In the genomic region with DNA sequence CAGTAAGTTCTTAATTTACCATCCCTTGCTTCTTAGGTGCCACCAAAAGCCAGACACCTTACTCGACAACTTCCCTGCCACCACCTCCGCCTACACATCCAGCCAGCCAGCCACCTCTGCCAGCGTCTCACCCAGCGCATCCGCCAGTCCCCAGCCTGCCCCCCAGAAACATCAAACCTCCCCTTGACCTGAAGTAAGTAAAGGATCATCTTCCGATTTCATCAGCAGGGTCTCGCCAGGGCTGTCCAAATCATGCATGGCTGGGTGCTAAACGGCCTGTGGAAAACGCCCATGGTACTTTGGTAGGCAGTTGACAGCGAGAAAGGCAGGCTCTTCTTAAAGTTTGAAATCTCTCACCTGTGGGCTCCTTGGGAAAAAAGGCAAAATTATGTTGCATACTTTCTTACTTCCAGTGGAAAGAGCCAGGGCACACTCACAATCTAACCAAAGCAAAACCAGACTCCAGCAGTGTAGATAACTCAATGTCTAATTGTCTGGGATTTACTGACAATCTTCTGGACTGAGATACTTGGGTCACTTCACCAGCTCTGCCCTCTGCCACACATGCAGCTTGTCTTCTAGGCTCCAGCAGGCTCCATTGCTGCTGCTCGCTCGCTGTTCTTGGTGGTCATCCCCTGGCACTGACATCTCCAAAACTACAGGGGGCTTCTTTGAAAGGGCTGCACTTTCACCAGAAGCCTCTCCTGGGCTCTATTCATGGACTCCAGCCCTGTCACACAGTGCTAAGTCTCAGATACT, we compare ENCODE assay signal across 26 mouse cellular contexts.
DNase-seq lines count a peak whose midpoint lies in the region; ATAC-seq and TF ChIP-seq lines count a peak whose summit lies in the region.
"Had no signal": no experiment of that assay in that cellular context is flagged by ENCODE, and none has a peak within 500 bp of the region (broad histone marks: within the 10 kb centered on the region; RNA-seq: fewer than 3 reads in every experiment).

No protein-coding gene starts in this region.

- H3K4me3 ChIP-seq in kidney, embryonic 15.5 days (replicated peaks): no peak overlapping the region
- H3K4me3 ChIP-seq in kidney, adult 2 months (ENCODE audit: insufficient read depth, low read depth, low read length): no peak overlapping the region
- H3K4me3 ChIP-seq: embryonic facial prominence, embryonic 10.5 days; embryonic facial prominence, embryonic 13.5 days; erythroblast, embryonic 14.5 days; forebrain, embryonic 12.5 days; forebrain, embryonic 15.5 days; heart, adult 2 months; heart, embryonic 10.5 days; heart, embryonic 13.5 days; hindbrain, embryonic 12.5 days; hindbrain, embryonic 15.5 days had no signal

- H3K27me3 ChIP-seq in kidney, embryonic 15.5 days: no peaks in the 10 kb centered on the region
- no peaks in the 10 kb centered on the region for H3K27me3 ChIP-seq in kidney, adult 2 months (replicated peaks; ENCODE audit: control insufficient read depth, insufficient read depth, low read length)
- H3K27me3 ChIP-seq: embryonic facial prominence, embryonic 13.5 days; forebrain, embryonic 12.5 days; forebrain, embryonic 15.5 days; heart, embryonic 13.5 days; hindbrain, embryonic 12.5 days; hindbrain, embryonic 15.5 days had no signal

- DNase-seq in CD4-positive, CD25-positive, alpha-beta regulatory T cell, adult 2 months (ENCODE audit: low read depth, low spot score): peak; percentile 41
- no peak for DNase-seq in kidney, adult 8-10 months
- peak; percentile 10 to 30 for DNase-seq in kidney, postnatal 4 days
- DNase-seq in kidney, adult 2 months: no peak
- DNase-seq: adrenal gland, adult 8-10 months; adrenal gland, postnatal 25 days; cerebellum, adult 11-12 months; cerebellum, adult 8-10 months; cerebellum, postnatal 10 days; cerebellum, postnatal 36 days; embryo, embryonic 11 days; gastrocnemius, postnatal 25 days; heart, adult 2 months; heart, postnatal 14 days had no signal

- no peak overlapping the region for H3K4me2 ChIP-seq in kidney, embryonic 15.5 days
- H3K4me2 ChIP-seq: embryonic facial prominence, embryonic 13.5 days; forebrain, embryonic 12.5 days; forebrain, embryonic 15.5 days; heart, embryonic 13.5 days; hindbrain, embryonic 12.5 days; hindbrain, embryonic 15.5 days had no signal

- TF ChIP-seq POLR2A in kidney, adult 2 months (IDR thresholded peaks at IDR 0.05; ENCODE audit: low read depth, low read length): no peak

- TF ChIP-seq CTCF in kidney, adult 2 months (conservative IDR thresholded peaks at IDR 0.05; ENCODE audit: insufficient read depth, insufficient read length, low read depth, low read length): no peak

- H3K9me3 ChIP-seq in kidney, embryonic 15.5 days (replicated peaks): no peaks in the 10 kb centered on the region
- H3K9me3 ChIP-seq: embryonic facial prominence, embryonic 10.5 days; embryonic facial prominence, embryonic 13.5 days; forebrain, embryonic 12.5 days; forebrain, embryonic 15.5 days; heart, embryonic 10.5 days; heart, embryonic 13.5 days; hindbrain, embryonic 12.5 days; hindbrain, embryonic 15.5 days had no signal

- no peaks in the 10 kb centered on the region for H3K36me3 ChIP-seq in kidney, embryonic 15.5 days
- no peaks in the 10 kb centered on the region for H3K36me3 ChIP-seq in kidney, adult 2 months (ENCODE audit: control insufficient read depth, insufficient read depth, low read length)
- H3K36me3 ChIP-seq: embryonic facial prominence, embryonic 10.5 days; embryonic facial prominence, embryonic 13.5 days; forebrain, embryonic 12.5 days; forebrain, embryonic 15.5 days; heart, embryonic 10.5 days; heart, embryonic 13.5 days; hindbrain, embryonic 12.5 days; hindbrain, embryonic 15.5 days had no signal

- WGBS in kidney, embryonic 15.5 days: 43% methylated on average over 12 of the region's 12 CpGs
- 45% methylated on average over 12 of the region's 12 CpGs for WGBS in kidney, adult 2 months

- H3K9ac ChIP-seq in kidney, embryonic 15.5 days: no peak overlapping the region
- H3K9ac ChIP-seq: embryonic facial prominence, embryonic 13.5 days; forebrain, embryonic 12.5 days; forebrain, embryonic 15.5 days; heart, embryonic 13.5 days; hindbrain, embryonic 12.5 days; hindbrain, embryonic 15.5 days had no signal

- peak overlapping the region; percentile 68 for H3K27ac ChIP-seq in kidney, embryonic 15.5 days
- no peak overlapping the region for H3K27ac ChIP-seq in kidney, adult 2 months (ENCODE audit: insufficient read depth, low read depth, low read length)
- H3K27ac ChIP-seq: embryonic facial prominence, embryonic 10.5 days; embryonic facial prominence, embryonic 13.5 days; forebrain, embryonic 12.5 days; forebrain, embryonic 15.5 days; heart, adult 2 months; heart, embryonic 10.5 days; heart, embryonic 13.5 days; hindbrain, embryonic 12.5 days; hindbrain, embryonic 15.5 days had no signal

- H3K4me1 ChIP-seq in kidney, embryonic 15.5 days: peaks cover 11% of the 10 kb centered on the region
- no peaks in the 10 kb centered on the region for H3K4me1 ChIP-seq in kidney, adult 2 months (ENCODE audit: control insufficient read depth, insufficient read depth, low read length)

- ATAC-seq in CD4-positive, CD25-positive, alpha-beta regulatory T cell, adult 4 months: no peak
- ATAC-seq in kidney, embryonic 15.5 days (replicated peaks; ENCODE audit: low FRiP score): peak; percentile 91
- ATAC-seq: activated CD4-positive, CD25-positive, alpha-beta regulatory T cell, adult 4 months; forebrain, embryonic 15.5 days had no signal

Comparison
In these comparisons a context has a peak if more than half of its experiments do, and no peak if none do; other contexts are left out.
1. DNase-seq: peak in CD4-positive, CD25-positive, alpha-beta regulatory T cell, adult 2 months (single experiment) and kidney, postnatal 4 days (2 of 2); none in kidney, adult 8-10 months (0 of 2) and kidney, adult 2 months (single experiment).